Mouse (Mus musculus): Measurements from ENCODE around the gene Map6.
"Not testable (repeated sequence)": the region's sequence is repeated elsewhere in the genome, so short reads cannot be mapped to it uniquely, and the experiment has no call there.

Map6 gene

DNA sequence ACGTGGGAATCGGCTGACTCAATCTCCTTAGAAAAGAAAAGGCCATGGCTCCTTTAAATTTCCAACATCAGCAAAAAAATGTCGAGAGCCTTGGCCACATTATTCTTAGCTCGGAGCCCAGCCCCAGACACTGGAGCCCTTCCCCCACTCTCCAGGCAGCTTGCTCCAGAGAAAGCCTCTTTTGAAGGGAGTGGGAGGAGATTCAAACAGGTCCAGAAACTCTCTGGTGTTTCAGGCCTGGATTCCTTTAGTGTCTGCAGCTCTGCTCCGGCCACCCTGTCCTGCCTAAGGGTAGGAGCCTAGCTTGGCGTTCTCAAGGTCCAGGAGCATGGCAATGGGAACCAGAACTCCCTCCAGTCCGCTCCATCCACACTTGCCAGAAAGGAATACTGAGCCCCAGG lies 88.5 kb downstream of the Map6 start:
- peak; percentile 57 to 69 for DNase-seq (ENCODE audit: low spot score in 2 of 2)

DNA sequence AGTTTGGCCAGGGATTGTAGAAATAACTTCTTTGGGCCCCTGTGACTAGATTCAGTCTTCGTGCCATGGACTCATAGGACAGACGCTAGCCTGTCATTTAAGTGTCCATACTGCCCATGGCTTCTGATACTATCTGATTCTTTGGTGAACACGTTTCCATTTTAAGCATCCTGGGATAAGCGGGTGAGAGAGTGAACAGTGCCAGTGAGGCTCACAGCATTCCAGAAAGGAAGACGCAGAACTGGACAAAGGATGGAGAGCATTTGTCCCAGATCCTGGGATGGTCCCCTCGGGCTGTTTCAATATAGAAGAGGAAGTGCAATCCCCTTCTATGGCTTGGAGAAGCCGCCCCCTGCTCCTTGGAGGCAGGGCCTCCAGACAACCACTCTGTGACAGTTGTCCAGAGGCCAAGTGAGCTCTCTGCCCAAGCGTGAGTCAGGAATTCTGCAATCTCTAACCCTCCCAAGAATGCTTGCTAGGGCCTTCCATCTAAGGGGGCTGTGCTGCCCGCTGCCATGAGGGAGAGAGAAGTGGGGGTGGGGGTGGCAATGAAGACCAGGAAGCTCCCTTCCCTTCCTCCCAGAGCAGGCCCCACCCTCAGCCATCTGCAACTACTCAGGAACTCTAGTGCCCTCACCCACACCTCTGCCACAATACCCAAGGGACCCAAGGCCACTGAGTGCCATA lies 89.1 kb downstream of the Map6 start:
- no peak for DNase-seq (ENCODE audit: low spot score in 2 of 2)

DNA sequence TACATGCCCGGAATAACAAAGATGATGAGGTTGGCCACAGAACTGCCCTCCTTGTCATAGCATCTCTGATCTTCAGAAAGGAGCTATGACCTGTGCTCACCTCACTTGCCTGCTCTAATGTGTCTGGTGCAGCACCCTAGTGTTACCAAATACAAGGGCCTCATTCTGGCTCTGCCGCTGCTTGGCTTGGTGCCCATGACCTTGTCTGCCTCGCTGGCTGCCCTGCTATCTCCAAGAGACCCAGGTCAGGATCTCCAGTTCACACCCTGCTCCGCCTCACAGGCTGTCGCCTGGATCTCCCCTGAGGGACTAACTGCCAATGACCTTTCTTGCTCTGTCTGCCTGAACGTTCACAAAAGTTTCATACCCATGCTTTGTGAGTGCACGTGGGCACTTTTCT lies 90.0 kb downstream of the Map6 start:
- no peak for DNase-seq (ENCODE audit: low spot score in 2 of 2)

GRCm38 (mm10) chr7:99358371-99358770 lies 91.1 kb downstream of the Map6 start:
- DNase-seq (ENCODE audit: low spot score in 2 of 2), result no peak

DNA sequence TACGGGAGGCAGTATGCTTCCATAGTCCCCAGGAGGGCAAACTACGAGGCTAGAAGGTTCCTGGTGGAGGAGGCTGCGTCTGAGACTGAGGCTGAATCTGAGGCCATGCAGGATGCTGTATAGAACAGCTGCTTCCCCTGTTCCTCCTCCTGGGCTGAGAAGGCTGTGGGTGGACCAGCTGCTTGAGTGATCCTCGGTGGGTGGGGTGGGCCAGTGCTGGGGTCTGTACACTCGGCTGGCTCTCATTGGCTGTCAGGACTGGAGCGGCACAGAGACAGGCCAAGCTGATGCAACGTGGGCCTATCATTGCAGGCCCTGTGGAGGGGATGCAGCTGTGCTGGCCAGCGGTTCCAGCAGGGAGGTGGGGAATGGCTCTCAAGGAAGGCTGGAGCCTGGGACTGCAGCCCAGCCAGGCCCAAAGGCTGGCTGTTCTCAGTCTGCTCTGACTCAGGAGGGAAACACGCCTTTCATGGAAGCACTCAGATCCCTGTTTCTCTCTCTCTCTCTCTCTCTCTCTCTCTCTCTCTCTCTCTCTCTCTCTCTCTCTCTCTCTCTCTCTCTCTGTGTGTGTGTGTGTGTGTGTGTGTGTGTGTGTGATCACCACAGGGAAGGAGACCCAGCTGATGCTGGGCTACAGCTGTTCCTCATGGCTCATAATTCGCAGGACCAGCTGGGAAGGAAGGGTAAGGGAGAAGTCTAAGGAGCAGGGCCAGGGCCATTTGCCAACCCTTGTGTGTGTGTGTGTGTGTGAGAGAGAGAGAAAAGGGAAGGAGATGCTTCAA lies 93.0 kb downstream of the Map6 start:
- peak; percentile 60 to 74 for DNase-seq (ENCODE audit: low spot score in 2 of 2)

- no peak for DNase-seq (ENCODE audit: low spot score in 2 of 2)
These were observed 93.7 kb downstream of the Map6 start for GRCm38 (mm10) chr7:99360803-99361414.

DNA sequence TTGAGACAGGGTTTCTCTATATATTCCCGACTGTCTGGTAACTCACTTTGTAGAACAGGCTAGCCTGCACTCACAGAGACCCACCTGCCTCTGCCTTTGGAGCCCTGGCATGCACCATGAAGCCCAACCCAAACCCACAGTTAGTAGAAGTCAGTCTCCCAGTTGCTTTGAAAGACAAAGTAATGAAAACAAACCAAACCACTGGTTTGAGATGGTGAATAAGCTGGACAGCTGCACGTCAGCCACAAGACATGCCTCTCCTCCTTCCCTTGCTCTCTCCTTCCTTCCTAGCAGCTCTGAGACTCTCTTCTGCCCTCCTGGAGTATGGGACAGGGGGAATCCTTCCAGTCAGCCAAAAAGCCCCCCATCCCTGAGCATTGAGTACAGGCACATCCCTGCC lies 94.9 kb downstream of the Map6 start:
- no peak for DNase-seq (ENCODE audit: low spot score in 2 of 2)

DNA sequence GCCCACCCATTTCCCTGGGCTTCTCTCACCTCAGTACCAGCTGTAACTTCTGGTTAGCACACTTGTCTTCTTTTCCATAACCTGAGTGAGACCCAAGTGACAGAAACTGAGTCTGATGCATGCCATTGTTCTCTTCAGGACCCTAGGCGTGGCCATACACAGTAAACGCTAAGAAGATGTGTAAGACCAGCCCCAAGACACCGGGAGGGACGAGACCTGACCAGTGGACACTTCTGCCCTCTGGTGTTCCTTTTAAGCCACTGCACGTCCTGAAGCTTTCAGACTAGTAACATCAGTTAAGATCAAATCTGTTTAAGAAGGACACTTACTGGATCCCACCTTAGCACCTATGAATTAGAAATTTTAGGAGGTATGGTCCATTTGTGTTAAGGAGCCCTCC lies 97.8 kb downstream of the Map6 start:
- peak; percentile 38 to 46 for DNase-seq (ENCODE audit: low spot score in 2 of 2)

GRCm38 (mm10) chr7:99366716-99367115 lies 99.5 kb downstream of the Map6 start:
- no peak for DNase-seq (ENCODE audit: low spot score in 2 of 2)

GRCm38 (mm10) chr7:99374325-99374724 lies 107.1 kb downstream of the Map6 start:
- not testable (repeated sequence) for DNase-seq (ENCODE audit: low spot score in 2 of 2)

DNA sequence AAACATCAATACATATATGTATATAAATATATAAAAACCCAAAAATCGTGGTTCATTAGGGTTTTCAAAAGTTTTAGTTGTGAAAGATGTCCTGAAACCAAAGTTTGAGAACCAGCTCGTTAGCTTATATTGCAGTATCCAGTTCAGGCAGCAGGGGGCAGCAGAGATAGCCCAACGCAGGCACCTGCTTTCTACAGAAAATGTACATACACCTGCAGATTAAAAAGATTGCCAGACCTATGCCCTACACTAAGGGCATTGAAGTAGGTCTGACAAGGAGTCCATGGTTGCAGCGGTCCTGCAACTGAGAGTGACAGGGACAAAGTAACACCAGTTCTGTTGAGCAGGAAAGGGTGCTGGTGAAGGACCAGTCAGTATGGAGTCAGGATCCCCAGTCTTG lies 108.2 kb downstream of the Map6 start:
- DNase-seq (ENCODE audit: low spot score in 2 of 2), result peak in 1 of 2 experiments; percentile 66

DNA sequence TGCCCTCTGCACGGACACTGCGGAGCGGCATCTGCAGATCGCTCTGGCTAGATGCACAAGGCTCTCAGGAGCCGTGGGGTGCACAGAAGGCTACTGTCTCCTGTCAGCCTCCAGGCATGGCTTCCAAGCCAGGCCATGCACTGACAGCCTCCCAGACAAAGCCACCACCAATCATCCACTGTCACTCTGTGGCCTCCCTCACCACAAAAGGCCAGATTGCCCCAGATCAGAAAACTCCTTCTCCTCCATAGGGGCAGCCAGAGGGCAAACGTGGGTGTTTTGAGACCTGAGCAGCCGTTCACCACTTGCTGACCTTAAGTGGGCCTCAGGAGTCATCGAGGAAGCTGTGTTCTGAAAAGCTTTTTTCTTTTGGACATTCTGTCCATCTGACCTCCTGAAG lies 111.6 kb downstream of the Map6 start:
- DNase-seq (ENCODE audit: low spot score in 2 of 2), result no peak

DNA sequence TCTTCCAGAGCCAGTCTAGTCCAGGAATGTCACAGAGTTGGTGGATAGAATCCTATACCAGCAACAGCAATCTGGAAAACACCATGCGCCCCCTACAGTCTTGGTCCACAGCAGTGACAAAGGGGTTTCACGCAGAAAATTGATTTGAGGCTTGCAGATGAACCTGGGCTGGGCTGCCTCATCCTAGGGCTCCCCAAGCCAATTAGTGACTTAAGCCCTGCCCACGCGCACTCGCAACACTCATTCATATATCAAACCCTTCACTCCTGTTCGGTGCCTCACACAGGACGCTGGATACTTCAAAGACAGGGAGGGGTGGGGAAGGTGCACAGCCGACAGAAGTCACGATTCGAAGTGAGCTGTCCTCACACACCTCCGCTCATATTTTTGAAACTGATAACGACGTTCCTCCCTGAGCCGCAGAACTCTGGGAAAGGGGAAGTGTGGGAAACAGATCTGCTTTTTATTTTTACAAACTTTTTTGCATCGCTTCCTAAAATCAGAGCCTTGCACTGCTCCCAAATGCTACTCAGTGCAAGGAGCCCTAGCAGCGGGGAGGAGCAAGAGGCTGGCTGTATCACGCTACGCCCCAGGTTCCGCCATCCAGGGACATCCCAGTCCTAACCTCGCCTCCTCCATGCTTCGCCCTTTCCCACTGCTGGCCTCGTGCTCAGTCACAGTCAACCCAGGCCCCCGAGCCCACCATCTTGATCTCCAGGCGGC lies 113.4 kb downstream of the Map6 start:
- peak in 1 of 2 experiments; percentile 46 for DNase-seq (ENCODE audit: low spot score in 2 of 2)

DNA sequence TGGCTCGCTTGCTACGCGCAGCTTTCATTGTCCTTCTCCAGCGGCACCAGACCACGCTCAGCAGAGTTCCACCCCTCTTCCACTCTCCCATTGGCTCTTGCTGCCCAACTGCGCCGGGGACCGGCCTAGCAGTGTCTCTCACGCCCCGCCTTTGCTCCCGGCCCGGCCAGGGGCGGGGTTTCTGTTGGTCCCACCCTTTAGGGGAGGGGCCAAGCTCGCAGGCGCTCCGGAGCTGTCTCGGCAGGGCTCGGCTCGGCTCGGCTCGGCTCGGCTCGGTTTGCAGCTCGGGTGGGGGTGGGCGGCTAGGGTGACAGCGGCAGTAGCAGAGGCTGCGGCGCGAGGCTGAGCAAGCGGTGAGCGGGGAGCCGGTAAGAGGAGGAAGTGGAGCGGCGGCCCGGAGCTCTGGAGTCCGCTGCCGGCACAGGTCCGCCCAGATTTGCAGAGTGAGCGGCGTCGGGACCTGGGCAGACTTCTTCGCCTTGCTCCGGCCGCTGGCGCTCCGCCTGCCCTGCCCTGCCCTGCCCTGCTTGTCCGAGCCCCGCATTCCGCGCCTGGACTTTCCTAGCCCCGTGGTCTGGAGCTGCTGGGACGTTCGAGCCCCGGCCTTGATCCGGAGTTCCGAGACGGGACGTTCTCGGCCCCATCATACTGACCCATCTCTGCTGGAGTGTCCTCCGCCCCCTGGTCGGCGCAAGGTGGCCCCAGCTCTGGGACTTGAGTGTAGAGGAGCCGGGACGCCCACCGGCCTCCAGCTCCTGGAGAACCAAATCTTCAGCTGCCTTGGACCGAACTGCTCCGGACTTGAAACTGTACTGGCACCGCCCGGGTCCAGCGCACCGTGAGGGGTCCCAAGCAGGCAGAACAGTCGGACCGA lies 114.2 kb downstream of the Map6 start, which contains the start of gene Gdpd5:
Gene Gdpd5 (plus strand): TSS at position 201 of the 874 bp plus-strand sequence.
- peak; percentile 96 to 97 for DNase-seq (ENCODE audit: low spot score in 2 of 2)

DNA sequence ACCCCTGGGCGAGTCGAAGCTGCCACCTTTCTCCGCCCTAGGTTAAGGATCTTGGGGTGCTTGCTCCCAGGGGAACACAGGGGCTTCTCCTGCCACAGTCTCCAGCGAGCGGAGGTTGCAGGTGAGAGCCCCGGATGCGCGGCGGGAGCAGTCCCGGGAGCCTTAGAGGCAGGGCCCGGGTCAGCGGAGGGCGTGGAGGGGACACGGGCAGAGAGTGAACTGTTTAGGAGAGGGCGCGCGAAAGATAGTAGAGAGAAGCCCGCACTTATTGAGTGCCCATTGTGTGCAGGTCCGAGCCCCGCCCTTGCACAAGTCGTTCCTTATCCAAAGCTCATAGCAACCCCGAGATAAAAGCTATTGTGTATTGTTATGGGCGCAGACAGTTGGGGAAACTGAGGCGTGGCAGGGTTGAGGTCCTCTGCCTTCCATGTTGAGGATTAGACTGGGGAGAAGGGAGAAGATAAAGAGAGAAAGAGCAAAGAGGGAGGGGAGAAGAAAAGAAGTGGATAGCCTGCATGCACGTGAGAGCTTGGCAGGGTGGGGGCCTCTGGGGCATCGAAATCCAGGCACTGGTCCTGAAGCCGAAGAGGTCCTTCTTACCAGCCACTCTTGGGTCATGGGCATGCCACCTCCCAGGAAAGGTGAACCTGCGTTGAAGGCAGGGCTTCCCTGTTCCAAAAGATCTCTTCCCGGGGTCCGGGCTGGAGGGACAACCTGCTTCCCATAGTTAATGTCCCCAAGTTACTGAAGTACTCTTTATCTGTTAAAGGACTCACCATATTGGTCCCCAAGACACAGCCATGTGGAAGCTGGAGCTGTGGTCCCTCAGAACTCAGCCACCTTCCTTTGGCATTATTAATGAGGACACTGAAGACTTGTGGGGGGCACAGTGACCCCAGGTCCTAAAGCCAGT lies 115.1 kb downstream of the Map6 start:
- DNase-seq (ENCODE audit: low spot score in 2 of 2), result no peak

GRCm38 (mm10) chr7:99383246-99383645 lies 116.0 kb downstream of the Map6 start:
- DNase-seq (ENCODE audit: low spot score in 2 of 2), result no peak

- DNase-seq (ENCODE audit: low spot score in 2 of 2), result no peak
These were observed 116.9 kb downstream of the Map6 start for GRCm38 (mm10) chr7:99384101-99384611.

GRCm38 (mm10) chr7:99386030-99386429 lies 118.8 kb downstream of the Map6 start:
- no peak for DNase-seq (ENCODE audit: low spot score in 2 of 2)

Data from right cerebral cortex, postnatal 36 days (tissue).